In the genomic region with DNA sequence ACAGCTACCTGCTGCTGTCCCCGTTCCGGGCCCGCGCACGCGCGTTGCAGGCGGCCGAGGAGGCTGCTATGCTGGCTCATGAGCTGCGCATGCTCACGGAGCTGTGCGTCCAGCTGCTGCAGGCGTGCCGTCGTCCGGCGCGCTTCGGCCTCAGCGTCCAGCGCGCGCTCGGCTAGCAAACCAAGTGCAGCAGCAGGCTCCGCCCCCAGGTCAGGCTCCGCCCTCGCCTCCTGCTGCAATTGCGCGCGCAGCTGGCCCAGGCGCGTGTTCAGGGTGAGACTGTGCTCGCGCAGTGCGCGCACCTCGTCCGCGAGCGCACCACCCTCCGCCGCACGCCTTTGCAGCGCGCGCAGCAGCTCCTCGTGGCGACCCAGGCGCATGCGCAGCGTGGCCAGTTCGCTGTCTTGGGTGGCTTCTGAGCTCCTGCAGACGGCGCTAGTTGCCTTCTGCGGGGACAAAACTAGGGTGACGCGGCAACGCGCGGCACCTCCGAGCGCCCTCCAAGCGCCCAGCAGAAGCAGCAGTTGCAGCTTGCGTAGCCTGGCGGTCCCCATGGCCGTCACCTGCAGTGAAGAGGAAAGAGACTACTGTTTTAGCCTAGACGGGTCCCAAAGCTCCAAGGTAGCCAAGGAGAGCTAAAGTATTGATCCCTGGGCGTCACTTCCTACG, we compare ENCODE assay signal across 7 mouse cellular contexts. TPM values are rescaled to one million over a fixed set of nuclear protein-coding genes. Genes with fewer than 3 reads are reported as not detected.
DNase-seq lines count a peak whose midpoint lies in the region; ATAC-seq lines count a peak whose summit lies in the region.

No protein-coding gene starts in this region.

- no peaks in the 10 kb centered on the region for H3K36me3 ChIP-seq in embryonic facial prominence, embryonic 11.5 days (replicated peaks; ENCODE audit: control insufficient read depth, insufficient read depth, low read depth, low read length)
- no peaks in the 10 kb centered on the region for H3K36me3 ChIP-seq in limb, embryonic 10.5 days
- H3K36me3 ChIP-seq in midbrain, embryonic 13.5 days = no peaks in the 10 kb centered on the region

- H3K27me3 ChIP-seq in embryonic facial prominence, embryonic 11.5 days (ENCODE audit: control insufficient read depth, insufficient read depth, low read length) = no peaks in the 10 kb centered on the region
- H3K27me3 ChIP-seq in limb, embryonic 10.5 days (ENCODE audit: low read depth, poor library complexity, severe bottlenecking) = no peaks in the 10 kb centered on the region
- H3K27me3 ChIP-seq in midbrain, embryonic 13.5 days = no peaks in the 10 kb centered on the region

- peak; percentile 95 for ATAC-seq in embryonic facial prominence, embryonic 11.5 days (replicated peaks; ENCODE audit: insufficient number of reproducible peaks, low FRiP score, low TSS enrichment, low read depth)
- peak; percentile 87 for ATAC-seq in granulocyte monocyte progenitor cell, adult 5-6 weeks (replicated peaks; ENCODE audit: poor library complexity, severe bottlenecking)
- peak; percentile 96 for ATAC-seq in midbrain, embryonic 13.5 days

- no peaks in the 10 kb centered on the region for H3K9me3 ChIP-seq in embryonic facial prominence, embryonic 11.5 days (replicated peaks; ENCODE audit: control insufficient read depth, low read length)
- H3K9me3 ChIP-seq in limb, embryonic 10.5 days (replicated peaks) = 0 out of 2 replicates have a peak, but pooled peaks cover 1% of the 10 kb centered on the region
- no peaks in the 10 kb centered on the region for H3K9me3 ChIP-seq in midbrain, embryonic 13.5 days

- H3K4me1 ChIP-seq in embryonic facial prominence, embryonic 11.5 days (ENCODE audit: control insufficient read depth, insufficient read depth, low read length) = no peaks in the 10 kb centered on the region
- peaks cover 18% of the 10 kb centered on the region for H3K4me1 ChIP-seq in limb, embryonic 10.5 days
- peaks cover 8% of the 10 kb centered on the region for H3K4me1 ChIP-seq in midbrain, embryonic 13.5 days (replicated peaks)

- H3K9ac ChIP-seq in embryonic facial prominence, embryonic 11.5 days (replicated peaks; ENCODE audit: low read length) = peak overlapping the region; percentile 72
- H3K9ac ChIP-seq in midbrain, embryonic 13.5 days (replicated peaks) = peak overlapping the region; percentile 75

- peak overlapping the region; percentile 38 for H3K4me3 ChIP-seq in embryonic facial prominence, embryonic 11.5 days (ENCODE audit: low read depth, low read length)
- H3K4me3 ChIP-seq in limb, embryonic 10.5 days = peak overlapping the region; percentile 57
- peak overlapping the region; percentile 43 for H3K4me3 ChIP-seq in midbrain, embryonic 13.5 days (replicated peaks)

- under 1% methylated on average over 68 of the region's 69 CpGs for WGBS in embryonic facial prominence, embryonic 11.5 days
- WGBS in limb, embryonic 10.5 days = under 1% methylated on average over 69 of the region's 69 CpGs
- under 1% methylated on average over 69 of the region's 69 CpGs for WGBS in midbrain, embryonic 13.5 days

- H3K27ac ChIP-seq in embryonic facial prominence, embryonic 11.5 days (replicated peaks; ENCODE audit: low read depth, low read length) = peak overlapping the region; percentile 70
- peak overlapping the region; percentile 90 for H3K27ac ChIP-seq in limb, embryonic 10.5 days
- peak overlapping the region; percentile 93 for H3K27ac ChIP-seq in midbrain, embryonic 13.5 days

- peak overlapping the region; percentile 66 for H3K4me2 ChIP-seq in embryonic facial prominence, embryonic 11.5 days (ENCODE audit: low read depth, low read length)
- peak overlapping the region; percentile 64 for H3K4me2 ChIP-seq in midbrain, embryonic 13.5 days (replicated peaks)

- DNase-seq in adrenal gland, postnatal 14 days = peak; percentile 100
- peak; percentile 99 for DNase-seq in embryonic facial prominence, embryonic 11.5 days (ENCODE audit: low spot score)
- DNase-seq in kidney, adult 11 months = peak; percentile 100
- peak; percentile 100 for DNase-seq in limb, embryonic 10.5 days (ENCODE audit: low spot score)
- peak; percentile 99 for DNase-seq in spleen, adult 12 weeks (ENCODE audit: low spot score)

RNA-seq across cellular contexts. Expression of a gene that starts 1.4 kb away (rescaled TPM):
- total RNA-seq in adrenal gland, postnatal 14 days (2021) = 3.4 and 5.3 TPM in 2 replicates
- 1.6 and 3.2 TPM in 2 replicates for polyA plus RNA-seq in embryonic facial prominence, embryonic 11.5 days (2014; fragmentation: Nextera tagmentation; extraction: Ambion mirVana)
- 1.5 and 2.5 TPM in 2 replicates for total RNA-seq in granulocyte monocyte progenitor cell, adult 5-6 weeks (2014; fragmentation: Nextera tagmentation)
- 0.52 and 1.4 TPM in 2 replicates for total RNA-seq in granulocyte monocyte progenitor cell, adult 5-6 weeks (2017)
- 2.4 and 2.9 TPM in 2 replicates for polyA plus RNA-seq in limb, embryonic 10.5 days (2016; fragmentation: Nextera tagmentation; extraction: Ambion mirVana)
- 8.0 and 10.4 TPM in 2 replicates for polyA plus RNA-seq in midbrain, embryonic 13.5 days (2015; fragmentation: Nextera tagmentation; extraction: Ambion mirVana)

RNA-seq across cellular contexts. Expression of a gene that starts 9.7 kb away (rescaled TPM):
- total RNA-seq in adrenal gland, postnatal 14 days (2021) = 17.6 and 22.7 TPM in 2 replicates
- polyA plus RNA-seq in embryonic facial prominence, embryonic 11.5 days (2014; fragmentation: Nextera tagmentation; extraction: Ambion mirVana) = 0.64 and 1.1 TPM in 2 replicates
- total RNA-seq in granulocyte monocyte progenitor cell, adult 5-6 weeks (2014; fragmentation: Nextera tagmentation) = 13.8 and 44.1 TPM in 2 replicates
- total RNA-seq in granulocyte monocyte progenitor cell, adult 5-6 weeks (2017) = 14.4 and 16.1 TPM in 2 replicates
- polyA plus RNA-seq in limb, embryonic 10.5 days (2016; fragmentation: Nextera tagmentation; extraction: Ambion mirVana) = 1.7 and 1.8 TPM in 2 replicates
- polyA plus RNA-seq in midbrain, embryonic 13.5 days (2015; fragmentation: Nextera tagmentation; extraction: Ambion mirVana) = 0.94 and 1.1 TPM in 2 replicates

RNA-seq across cellular contexts. Expression of a gene that starts 9.8 kb away (rescaled TPM):
- 38.0 and 44.2 TPM in 2 replicates for total RNA-seq in adrenal gland, postnatal 14 days (2021)
- 64.3 and 65.0 TPM in 2 replicates for polyA plus RNA-seq in embryonic facial prominence, embryonic 11.5 days (2014; fragmentation: Nextera tagmentation; extraction: Ambion mirVana)
- 88.0 and 115 TPM in 2 replicates for total RNA-seq in granulocyte monocyte progenitor cell, adult 5-6 weeks (2014; fragmentation: Nextera tagmentation)
- 172 and 173 TPM in 2 replicates for total RNA-seq in granulocyte monocyte progenitor cell, adult 5-6 weeks (2017)
- 103 and 121 TPM in 2 replicates for polyA plus RNA-seq in limb, embryonic 10.5 days (2016; fragmentation: Nextera tagmentation; extraction: Ambion mirVana)
- 49.2 and 49.5 TPM in 2 replicates for polyA plus RNA-seq in midbrain, embryonic 13.5 days (2015; fragmentation: Nextera tagmentation; extraction: Ambion mirVana)

RNA-seq across cellular contexts. Expression of a gene that starts 20.2 kb away (rescaled TPM):
- total RNA-seq in adrenal gland, postnatal 14 days (2021) = 146 and 155 TPM in 2 replicates
- polyA plus RNA-seq in embryonic facial prominence, embryonic 11.5 days (2014; fragmentation: Nextera tagmentation; extraction: Ambion mirVana) = 352 TPM in 2 replicates
- total RNA-seq in granulocyte monocyte progenitor cell, adult 5-6 weeks (2014; fragmentation: Nextera tagmentation) = 224 and 262 TPM in 2 replicates
- total RNA-seq in granulocyte monocyte progenitor cell, adult 5-6 weeks (2017) = 187 and 207 TPM in 2 replicates
- polyA plus RNA-seq in limb, embryonic 10.5 days (2016; fragmentation: Nextera tagmentation; extraction: Ambion mirVana) = 415 and 453 TPM in 2 replicates
- polyA plus RNA-seq in midbrain, embryonic 13.5 days (2015; fragmentation: Nextera tagmentation; extraction: Ambion mirVana) = 273 and 291 TPM in 2 replicates

RNA-seq across cellular contexts. Expression of a gene that starts 59.9 kb away (rescaled TPM):
- total RNA-seq in adrenal gland, postnatal 14 days (2021) = not detected in 2 replicates
- polyA plus RNA-seq in embryonic facial prominence, embryonic 11.5 days (2014; fragmentation: Nextera tagmentation; extraction: Ambion mirVana) = not detected in 2 replicates
- total RNA-seq in granulocyte monocyte progenitor cell, adult 5-6 weeks (2014; fragmentation: Nextera tagmentation) = not detected in 2 replicates
- total RNA-seq in granulocyte monocyte progenitor cell, adult 5-6 weeks (2017) = not detected in 2 replicates
- not detected in 2 replicates for polyA plus RNA-seq in limb, embryonic 10.5 days (2016; fragmentation: Nextera tagmentation; extraction: Ambion mirVana)
- polyA plus RNA-seq in midbrain, embryonic 13.5 days (2015; fragmentation: Nextera tagmentation; extraction: Ambion mirVana) = not detected in 2 replicates

Comparison
In these comparisons a context has a peak if more than half of its experiments do, and no peak if none do; other contexts are left out.
1. Peak in every context shown above with its lines: DNase-seq, ATAC-seq, H3K4me3 ChIP-seq and H3K27ac ChIP-seq.